Mouse (Mus musculus) C2C12 (cell line): ENCODE measurements at regions not wholly inside any gene's neighbourhood (a gene's known extent, or its start where the extent isn't known, plus 50 kb on each side); places are given as distances from the start of the nearest gene placed in this dataset.

Experiments used
- H3K27me3 ChIP-seq: one replicate; pipeline ENCODE4 v1.6.1; 2011; ENCODE audit not compliant: control insufficient read depth, insufficient read depth, insufficient read length
- H3K36me3 ChIP-seq: one replicate; pipeline ENCODE4 v1.6.1; 2011; ENCODE audit not compliant: control insufficient read depth, insufficient read depth
- H3K4me3 ChIP-seq: one replicate; pipeline ENCODE4 v1.5.1; 2011; ENCODE audit warnings: mild to moderate bottlenecking, control low read depth; ENCODE audit not compliant: poor library complexity, insufficient read depth, severe bottlenecking
- H3K79me2 ChIP-seq: one replicate; pipeline ENCODE4 v1.6.1; 2011; ENCODE audit not compliant: control insufficient read depth, insufficient read depth
- H3K79me3 ChIP-seq: one replicate; pipeline ENCODE4 v1.6.1; 2011; ENCODE audit warnings: low read depth, control low read depth
- H3ac ChIP-seq: one replicate; pipeline ENCODE3; 2011; ENCODE audit warnings: low read depth; ENCODE audit not compliant: control insufficient read depth, insufficient read length
- CEBPB ChIP-seq: IDR thresholded peaks from one replicate; pipeline ENCODE4 v1.6.1; 2011; ENCODE audit warnings: low read depth, mild to moderate bottlenecking, control low read depth, moderate library complexity
- CTCF ChIP-seq: IDR thresholded peaks from one replicate; pipeline ENCODE4 v1.5.1; 2011; ENCODE audit not compliant: control insufficient read depth, insufficient read depth, insufficient read length
- FOSL1 ChIP-seq: IDR thresholded peaks from one replicate; pipeline ENCODE4 v1.8.0; 2011; ENCODE audit warnings: mild to moderate bottlenecking, low read length; ENCODE audit not compliant: poor library complexity, insufficient read depth, severe bottlenecking
- MAX ChIP-seq: IDR thresholded peaks from one replicate; pipeline ENCODE4 v1.6.1; 2011; ENCODE audit warnings: mild to moderate bottlenecking, control low read depth
- MYOD1 ChIP-seq: IDR thresholded peaks from one replicate; pipeline ENCODE4 v1.6.1; 2011; ENCODE audit warnings: low read depth; ENCODE audit not compliant: control insufficient read depth, insufficient read length
- MYOG ChIP-seq: IDR thresholded peaks from one replicate; pipeline ENCODE4 v1.6.1; 2011; ENCODE audit not compliant: control insufficient read depth, insufficient read length; ENCODE audit errors: extremely low read depth
- USF1 ChIP-seq: IDR thresholded peaks from one replicate; pipeline ENCODE4 v1.6.1; 2011; ENCODE audit warnings: low read depth, mild to moderate bottlenecking, control low read depth, moderate library complexity

DNA sequence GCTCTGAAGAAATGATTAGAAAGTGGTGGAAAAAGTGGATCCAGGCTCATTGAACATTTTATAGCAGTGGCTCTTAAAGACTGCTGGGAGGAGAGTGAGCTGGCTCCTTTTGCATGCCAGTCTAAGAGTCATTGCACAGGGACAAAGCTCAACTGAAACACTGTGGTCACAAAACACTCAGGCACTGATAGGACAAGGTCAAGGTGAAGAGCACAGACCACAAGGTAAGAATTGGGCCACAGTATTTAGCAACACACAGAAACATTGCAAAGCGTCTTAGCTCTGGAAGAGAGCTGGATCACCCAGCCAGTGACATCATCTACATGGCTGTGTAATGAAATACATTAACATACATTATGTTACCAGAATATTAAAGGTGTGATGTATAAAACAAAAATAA lies 319.0 kb upstream of the Gm5415 start:
- TF ChIP-seq MYOG (no peak), MYOD1 (no peak), CTCF (no peak), USF1 (no peak), MAX (no peak), CEBPB (no peak), FOSL1 (no peak)
- Histone ChIP-seq H3K79me2 (no peaks in the 10 kb centered on the region), H3K36me3 (no peaks in the 10 kb centered on the region), H3ac (no peak overlapping the region), H3K27me3 (no peaks in the 10 kb centered on the region), H3K79me3 (no peaks in the 10 kb centered on the region), H3K4me3 (no peak overlapping the region)

DNA sequence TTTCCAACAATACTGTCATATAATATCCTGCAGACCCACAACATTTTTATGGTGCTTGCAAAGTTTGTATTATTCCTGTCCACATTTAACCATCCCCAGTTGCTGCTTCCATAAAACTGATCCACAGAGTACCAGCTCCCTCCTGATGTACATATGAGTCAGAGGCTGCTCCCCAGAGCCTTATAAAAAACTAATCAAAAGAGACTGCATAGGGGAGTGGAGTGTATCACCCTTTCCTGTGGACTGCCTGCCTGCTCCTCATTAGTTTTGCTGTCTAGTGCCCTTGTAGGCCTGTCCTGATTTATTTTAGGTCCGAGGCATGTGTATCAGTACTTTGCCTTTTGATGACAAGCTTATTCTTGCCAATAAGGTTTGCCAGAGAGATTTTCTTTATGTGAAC lies 310.9 kb upstream of the Gm5415 start:
- no peak overlapping the region for H3K4me3 ChIP-seq
- no peaks in the 10 kb centered on the region for H3K36me3 ChIP-seq

More for the DNA sequence above, 310.9 kb upstream of the Gm5415 start:
- Histone ChIP-seq H3ac (no peak overlapping the region), H3K79me2 (no peaks in the 10 kb centered on the region), H3K27me3 (no peaks in the 10 kb centered on the region), H3K79me3 (no peaks in the 10 kb centered on the region)
- TF ChIP-seq USF1 (no peak), CEBPB (no peak), MYOD1 (no peak), FOSL1 (no peak), MYOG (no peak), MAX (no peak), CTCF (no peak)
